In genomic region chr1:39394096-39394495, GRCm38 (mm10) we compare ENCODE assay signal across 11 mouse cellular contexts. TPM values are rescaled to one million over a fixed set of nuclear protein-coding genes. Genes with fewer than 3 reads are reported as not detected.
DNase-seq lines count a peak whose midpoint lies in the region; ATAC-seq lines count a peak whose summit lies in the region.
"Had no signal": no experiment of that assay in that cellular context is flagged by ENCODE, and none has a peak within 500 bp of the region (broad histone marks: within the 10 kb centered on the region; RNA-seq: fewer than 3 reads in every experiment).

No protein-coding gene starts in this region.

- H3K27ac ChIP-seq in heart, embryonic 16.5 days (ENCODE audit: low read length): peak overlapping the region; percentile 20; the same call in 1 of the 2 replicates
- H3K27ac ChIP-seq in liver, embryonic 15.5 days (replicated peaks): peak overlapping the region; percentile 70
- H3K27ac ChIP-seq: hindbrain, embryonic 12.5 days; midbrain, embryonic 12.5 days had no signal

- H3K9me3 ChIP-seq in heart, embryonic 16.5 days (replicated peaks; ENCODE audit: control insufficient read depth, low read length): peaks cover 5% of the 10 kb centered on the region
- H3K9me3 ChIP-seq in liver, embryonic 15.5 days (replicated peaks): 0 out of 2 replicates have a peak, but pooled peaks cover 4% of the 10 kb centered on the region
- H3K9me3 ChIP-seq: hindbrain, embryonic 12.5 days had no signal

- H3K36me3 ChIP-seq in heart, embryonic 16.5 days (ENCODE audit: control insufficient read depth, insufficient read depth): peaks cover 10% of the 10 kb centered on the region
- H3K36me3 ChIP-seq in liver, embryonic 15.5 days (replicated peaks): peaks cover 42% of the 10 kb centered on the region

- ATAC-seq in heart, embryonic 16.5 days (replicated peaks; ENCODE audit: extremely low read depth, insufficient read depth, low FRiP score): no peak
- no peak for ATAC-seq in liver, embryonic 15.5 days (ENCODE audit: insufficient read depth)

- no peaks in the 10 kb centered on the region for H3K27me3 ChIP-seq in heart, embryonic 16.5 days (ENCODE audit: control insufficient read depth, insufficient read depth, low read length)
- no peaks in the 10 kb centered on the region for H3K27me3 ChIP-seq in liver, embryonic 15.5 days
- H3K27me3 ChIP-seq: hindbrain, embryonic 12.5 days; midbrain, embryonic 12.5 days had no signal

- WGBS in heart, embryonic 16.5 days: 61% methylated on average over 10 of the region's 10 CpGs
- 67% methylated on average over 10 of the region's 10 CpGs for WGBS in liver, embryonic 15.5 days (ENCODE audit: insufficient replicate concordance)

- H3K4me1 ChIP-seq in heart, embryonic 16.5 days (ENCODE audit: control insufficient read depth, insufficient read depth, low read length): no peaks in the 10 kb centered on the region
- peaks cover 44% of the 10 kb centered on the region for H3K4me1 ChIP-seq in liver, embryonic 15.5 days (replicated peaks)
- H3K4me1 ChIP-seq: hindbrain, embryonic 12.5 days; midbrain, embryonic 12.5 days had no signal

- H3K4me2 ChIP-seq in heart, embryonic 16.5 days (ENCODE audit: low read depth, low read length): no peak overlapping the region
- no peak overlapping the region for H3K4me2 ChIP-seq in liver, embryonic 15.5 days
- H3K4me2 ChIP-seq: hindbrain, embryonic 12.5 days; midbrain, embryonic 12.5 days had no signal

- H3K4me3 ChIP-seq in heart, embryonic 16.5 days (ENCODE audit: low read length): no peak overlapping the region
- no peak overlapping the region for H3K4me3 ChIP-seq in liver, embryonic 15.5 days (replicated peaks)
- H3K4me3 ChIP-seq: hindbrain, embryonic 12.5 days; midbrain, embryonic 12.5 days had no signal

- peak; percentile 56 for DNase-seq in adrenal gland, postnatal 14 days
- DNase-seq in adrenal gland, adult 8-10 months: no peak
- peak; percentile 41 for DNase-seq in lung, postnatal 10 days
- DNase-seq in lung, postnatal 14 days: no peak
- no peak for DNase-seq in urinary bladder, adult 2 months (ENCODE audit: low spot score)
- no peak for DNase-seq in thymus, adult 18-20 months
- DNase-seq: cerebellum, postnatal 10 days had no signal

- no peak overlapping the region for H3K9ac ChIP-seq in heart, embryonic 16.5 days (ENCODE audit: low read length)
- H3K9ac ChIP-seq in liver, embryonic 15.5 days: no peak overlapping the region
- H3K9ac ChIP-seq: hindbrain, embryonic 12.5 days; midbrain, embryonic 12.5 days had no signal

RNA-seq across cellular contexts. Expression of gene Rpl31, which starts 26.5 kb away (rescaled TPM):
- 875 and 1,080 TPM in 2 replicates for total RNA-seq in adrenal gland, postnatal 14 days (2021)
- total RNA-seq in adrenal gland, adult 8-10 months (2022): 100 to 1,000 TPM; 589 to 669 (median 644) TPM
- polyA plus RNA-seq in heart, embryonic 16.5 days (2015; fragmentation: Nextera tagmentation; extraction: Ambion mirVana): 254 and 278 TPM in 2 replicates
- 238 and 288 TPM in 2 replicates for polyA plus RNA-seq in liver, embryonic 15.5 days (2015; fragmentation: Nextera tagmentation; extraction: Ambion mirVana)
- polyA plus RNA-seq in urinary bladder, adult 2 months (2012; rRNA removed): 1,681 and 1,760 TPM in 2 replicates

Comparison
In these comparisons a context has a peak if more than half of its experiments do, and no peak if none do; other contexts are left out.
1. DNase-seq: peak in adrenal gland, postnatal 14 days (single experiment) and lung, postnatal 10 days (single experiment); none in adrenal gland, adult 8-10 months (single experiment), lung, postnatal 14 days (single experiment), urinary bladder, adult 2 months (single experiment) and thymus, adult 18-20 months (0 of 2).